Mouse (Mus musculus): ENCODE measurements around the gene Jmjd8.

- TF ChIP-seq POLR2A (IDR thresholded peaks at IDR 0.05; ENCODE audit: extremely low read depth, insufficient read depth, low read length) (no peak), CTCF (IDR thresholded peaks at IDR 0.05; ENCODE audit: low read depth, low read length) (no peak)
These were observed 11.0 kb downstream of the Jmjd8 start for GRCm38 (mm10) chr17:25839455-25840235.
